Mouse (Mus musculus): ENCODE data around the gene Slk.

DNA sequence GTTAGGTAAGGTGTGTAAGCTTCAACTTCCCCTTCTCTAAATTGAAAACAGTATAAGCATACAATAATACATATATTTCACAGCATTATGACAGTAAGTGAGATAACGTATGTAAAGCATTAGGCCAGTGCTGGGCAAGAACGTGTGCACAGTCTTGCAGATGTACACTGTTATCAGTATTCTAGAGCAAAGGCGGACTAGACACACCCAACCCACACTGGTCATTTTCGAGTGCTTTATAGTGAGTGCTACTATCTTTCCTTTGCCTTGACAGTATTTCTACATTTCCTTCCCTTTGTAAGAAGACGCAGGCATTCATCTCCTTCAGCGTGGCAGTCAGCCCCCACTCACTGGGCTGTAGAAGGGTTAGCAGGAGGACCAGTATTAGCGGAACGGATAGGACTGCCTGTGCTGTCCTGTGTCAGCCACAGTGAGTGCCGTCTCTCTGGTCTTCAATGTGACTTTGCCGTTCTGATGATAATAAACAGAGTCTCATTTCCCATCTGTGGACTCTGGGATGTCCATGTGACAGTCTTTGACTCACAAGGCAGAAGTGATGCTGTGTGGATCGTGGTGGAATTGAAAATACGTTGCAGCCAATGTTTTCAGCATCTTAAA, 18.8 kb upstream of the Slk start:
- TF ChIP-seq CTCF (IDR thresholded peaks at IDR 0.05; ENCODE audit: borderline replicate concordance, extremely low read depth, insufficient read depth, insufficient read length) = no peak
- no peak for TF ChIP-seq POLR2A (IDR thresholded peaks at IDR 0.05; ENCODE audit: borderline replicate concordance, extremely low read depth, insufficient read depth, insufficient read length, poor library complexity, severe bottlenecking)

Measured in brain, embryonic 14.5 days (tissue).